Mouse (Mus musculus) spleen, adult 2 months (tissue): ENCODE data around the gene Sema3g. TPM values are rescaled to one million over a fixed set of nuclear protein-coding genes. Genes with fewer than 3 reads are reported as not detected.

Experiments
- DNase-seq, 2 experiments: peaks; one replicate each; pipeline versions ENCODE4 v3.0.0 to v3.0.0-alpha.2; 2012 to 2021; ENCODE audit warnings: low spot score in 2 of 2, low read depth in 1 of 2
- H3K27ac ChIP-seq: fragments of 200-500 bp; 2 replicates; pipeline ENCODE4 v1.5.1; 2012; ENCODE audit warnings: low read length, inconsistent platforms; ENCODE audit not compliant: insufficient read depth
- H3K27me3 ChIP-seq: fragments of 200-500 bp; 2 replicates; pipeline ENCODE4 v1.6.1; 2012; ENCODE audit warnings: mild to moderate bottlenecking, moderate library complexity, low read length, inconsistent platforms; ENCODE audit not compliant: control insufficient read depth, insufficient read depth
- H3K36me3 ChIP-seq: fragments of 200-500 bp; 2 replicates; pipeline ENCODE4 v1.6.1; 2012; ENCODE audit warnings: mild to moderate bottlenecking, low read length, inconsistent platforms; ENCODE audit not compliant: control insufficient read depth, insufficient read depth
- H3K4me1 ChIP-seq: fragments of 200-500 bp; 2 replicates; pipeline ENCODE4 v1.6.1; 2011; ENCODE audit warnings: inconsistent platforms; ENCODE audit not compliant: control insufficient read depth, insufficient read depth, insufficient read length
- H3K4me3 ChIP-seq: fragments of 200-500 bp; 2 replicates; pipeline ENCODE4 v1.5.1; 2011; ENCODE audit warnings: mild to moderate bottlenecking, inconsistent platforms; ENCODE audit not compliant: insufficient read depth, insufficient read length; ENCODE audit errors: extremely low read depth
- CTCF ChIP-seq: fragments of 200-500 bp; IDR thresholded peaks from 2 replicates; pipeline ENCODE4 v1.5.1; 2011; ENCODE audit warnings: mild to moderate bottlenecking, inconsistent platforms; ENCODE audit not compliant: insufficient read depth, insufficient read length, insufficient replicate concordance; ENCODE audit errors: extremely low read depth
- POLR2A ChIP-seq: fragments of 200-500 bp; IDR thresholded peaks from 2 replicates; pipeline ENCODE4 v1.6.1; 2011; ENCODE audit warnings: low read depth, low read length, inconsistent platforms
- WGBS: fragments of 180-500 bp; shearing (Covaris S2); methylation state at CpG from one replicate; pipeline ENCODE4 v1.1.7; 2018; 5-methylcytosine and 5-hydroxymethylcytosine counted together
- polyA plus RNA-seq: library from polyadenylated mRNA; depleted of rRNA; stranded (reverse); fragments of >200 nt; gene quantifications from 2 replicates; pipeline ENCODE4 v1.2.3, GENCODE M21; 2012; rRNA removed

The Sema3g gene
- polyA plus RNA-seq: 4.0 and 4.3 TPM in 2 replicates

- no peaks in the 10 kb centered on the region for H3K36me3 ChIP-seq
- H3K4me1 ChIP-seq: no peaks in the 10 kb centered on the region; the same call in 1 of the 2 replicates
- 15% methylated on average over 11 of the region's 11 CpGs for WGBS
- peak; percentile 47; the same call in 1 of the 2 replicates for TF ChIP-seq CTCF
- no peak for TF ChIP-seq POLR2A
- no peaks in the 10 kb centered on the region for H3K27me3 ChIP-seq
- no peak within 1 kb of the TSS for H3K27ac ChIP-seq
- no peak within 1 kb of the TSS for H3K4me3 ChIP-seq
- DNase-seq: peak in 1 of 2 experiments; percentile 51
Measured at GRCm38 (mm10) chr14:31217666-31218065, at the start of gene Sema3g. Gene Sema3g, plus strand, starts transcription at chr14:31217860.

- 19% methylated on average over 10 of the region's 10 CpGs for WGBS
- Histone ChIP-seq H3K4me3 (no peak within 1 kb of the TSS), H3K4me1 (no peaks in the 10 kb centered on the region; the same call in 1 of the 2 replicates), H3K36me3 (peaks cover 25% of the 10 kb centered on the region), H3K27me3 (no peaks in the 10 kb centered on the region), H3K27ac (no peak within 1 kb of the TSS)
- DNase-seq: no peak
- TF ChIP-seq POLR2A: no peak
- TF ChIP-seq CTCF: no peak
Measured at GRCm38 (mm10) chr14:31168425-31168824, 49.2 kb upstream of the Sema3g start, which contains the start of gene Stab1. Gene Stab1, minus strand, starts transcription at chr14:31168641.

GRCm38 (mm10) chr14:31169508-31169907 is 48.2 kb upstream of the Sema3g start:
- Histone ChIP-seq H3K4me1 (no peaks in the 10 kb centered on the region; the same call in 1 of the 2 replicates), H3K4me3 (no peak overlapping the region), H3K36me3 (peaks cover 33% of the 10 kb centered on the region), H3K27ac (no peak overlapping the region), H3K27me3 (no peaks in the 10 kb centered on the region)
- 34% methylated on average over 6 of the region's 6 CpGs for WGBS
- DNase-seq: no peak
- TF ChIP-seq POLR2A (no peak), CTCF (no peak)

GRCm38 (mm10) chr14:31170963-31171362 is 46.7 kb upstream of the Sema3g start:
- Histone ChIP-seq H3K4me3 (no peak overlapping the region), H3K27me3 (no peaks in the 10 kb centered on the region), H3K4me1 (no peaks in the 10 kb centered on the region; the same call in 1 of the 2 replicates), H3K36me3 (peaks cover 43% of the 10 kb centered on the region), H3K27ac (no peak overlapping the region)
- 91% methylated on average over 13 of the region's 13 CpGs for WGBS
- TF ChIP-seq POLR2A: no peak
- TF ChIP-seq CTCF: no peak
- DNase-seq: no peak

GRCm38 (mm10) chr14:31171386-31171785 is 46.3 kb upstream of the Sema3g start:
- no peak for DNase-seq
- Histone ChIP-seq H3K27me3 (no peaks in the 10 kb centered on the region), H3K36me3 (peaks cover 46% of the 10 kb centered on the region), H3K4me1 (no peaks in the 10 kb centered on the region), H3K27ac (no peak overlapping the region), H3K4me3 (no peak overlapping the region)
- 94% methylated on average over 11 of the region's 11 CpGs for WGBS
- TF ChIP-seq CTCF: no peak

GRCm38 (mm10) chr14:31171821-31172220 is 45.8 kb upstream of the Sema3g start:
- Histone ChIP-seq H3K27me3 (no peaks in the 10 kb centered on the region), H3K36me3 (peaks cover 51% of the 10 kb centered on the region), H3K4me3 (no peak overlapping the region), H3K4me1 (no peaks in the 10 kb centered on the region), H3K27ac (no peak overlapping the region)
- WGBS: 97% methylated on average over 15 of the region's 15 CpGs
- no peak for TF ChIP-seq POLR2A
- no peak for TF ChIP-seq CTCF
- no peak for DNase-seq

GRCm38 (mm10) chr14:31172781-31173455 is 44.7 kb upstream of the Sema3g start:
- Histone ChIP-seq H3K4me3 (no peak overlapping the region), H3K27ac (no peak overlapping the region), H3K27me3 (no peaks in the 10 kb centered on the region), H3K4me1 (no peaks in the 10 kb centered on the region), H3K36me3 (peaks cover 59% of the 10 kb centered on the region)
- TF ChIP-seq POLR2A: no peak
- TF ChIP-seq CTCF: no peak
- WGBS: 89% methylated on average over 18 of the region's 18 CpGs
- DNase-seq: no peak
